Mouse (Mus musculus) neural tube, embryonic 12.5 days (tissue): Measurements from ENCODE around the gene Ell. TPM values are rescaled to one million over a fixed set of nuclear protein-coding genes. Genes with fewer than 3 reads are reported as not detected.

Experiments
- ATAC-seq: fragments of 200-750 bp; cut with Nextera tagmentation; 2 replicates; pipeline ENCODE4 v1.8.0; 2017; ENCODE audit warnings: low read depth, mild to moderate bottlenecking, moderate TSS enrichment, moderate library complexity; ENCODE audit not compliant: low FRiP score
- H3K27ac ChIP-seq: fragments of 300-500 bp; sonication (generic); 2 replicates; pipeline ENCODE4 v1.5.1; 2016
- H3K27me3 ChIP-seq: fragments of 300-500 bp; sonication (generic); replicated peaks from 2 replicates; pipeline ENCODE4 v1.6.1; 2016; ENCODE audit warnings: mild to moderate bottlenecking
- H3K36me3 ChIP-seq: fragments of 300-500 bp; sonication (generic); 2 replicates; pipeline ENCODE4 v1.6.1; 2016; ENCODE audit warnings: mild to moderate bottlenecking
- H3K4me1 ChIP-seq: fragments of 300-500 bp; sonication (generic); 2 replicates; pipeline ENCODE4 v1.6.1; 2016
- H3K4me2 ChIP-seq: fragments of 300-500 bp; sonication (generic); replicated peaks from 2 replicates; pipeline ENCODE4 v1.6.1; 2016; ENCODE audit warnings: mild to moderate bottlenecking
- H3K4me3 ChIP-seq: fragments of 300-500 bp; sonication (generic); 2 replicates; pipeline ENCODE4 v1.5.1; 2016
- H3K9ac ChIP-seq: fragments of 300-500 bp; sonication (generic); 2 replicates; pipeline ENCODE4 v1.6.1; 2016; ENCODE audit warnings: mild to moderate bottlenecking
- H3K9me3 ChIP-seq: fragments of 300-500 bp; sonication (generic); 2 replicates; pipeline ENCODE4 v1.6.1; 2016; ENCODE audit warnings: mild to moderate bottlenecking
- WGBS: fragments of 180-500 bp; shearing (Covaris S2); methylation state at CpG from one replicate; pipeline ENCODE4 v1.1.7; 2016; 5-methylcytosine and 5-hydroxymethylcytosine counted together
- polyA plus RNA-seq: library from polyadenylated mRNA; unstranded; fragments of >200 nt; fragmentation: Nextera tagmentation; extraction: Ambion mirVana; gene quantifications from 2 replicates; pipeline ENCODE4 v1.2.1, GENCODE M21; 2016

The Ell gene
- polyA plus RNA-seq, 1 experiment from 2014 or later = 19.5 TPM

GRCm38 (mm10) chr8:70635527-70635926, 96.3 kb downstream of the Ell start:
- Histone ChIP-seq H3K36me3 (no peaks in the 10 kb centered on the region), H3K27ac (no peak overlapping the region), H3K4me3 (no peak overlapping the region), H3K4me2 (no peak overlapping the region), H3K9me3 (no peaks in the 10 kb centered on the region), H3K4me1 (0 out of 2 replicates have a peak, but pooled peaks cover 3% of the 10 kb centered on the region), H3K27me3 (peaks cover 7% of the 10 kb centered on the region; the same call in 1 of the 2 replicates), H3K9ac (no peak overlapping the region)
- WGBS = 83% methylated on average over 6 of the region's 6 CpGs
- no peak for ATAC-seq

GRCm38 (mm10) chr8:70636838-70637237, 97.6 kb downstream of the Ell start:
- H3K9me3 ChIP-seq = no peaks in the 10 kb centered on the region
- no peak overlapping the region for H3K4me3 ChIP-seq
- no peak overlapping the region for H3K27ac ChIP-seq
- H3K36me3 ChIP-seq = no peaks in the 10 kb centered on the region
- no peak overlapping the region for H3K4me2 ChIP-seq
- H3K4me1 ChIP-seq = no peaks in the 10 kb centered on the region
- no peak for ATAC-seq
- 67% methylated on average over 8 of the region's 8 CpGs for WGBS
- no peak overlapping the region for H3K9ac ChIP-seq
- H3K27me3 ChIP-seq = no peaks in the 10 kb centered on the region; the same call in 1 of the 2 replicates

- ATAC-seq = no peak
- no peak overlapping the region for H3K27ac ChIP-seq
- H3K4me3 ChIP-seq = no peak overlapping the region
- no peak overlapping the region for H3K4me2 ChIP-seq
- no peak overlapping the region for H3K9ac ChIP-seq
- WGBS = 69% methylated on average over 9 of the region's 9 CpGs
- no peaks in the 10 kb centered on the region for H3K9me3 ChIP-seq
- H3K36me3 ChIP-seq = no peaks in the 10 kb centered on the region
- no peaks in the 10 kb centered on the region for H3K4me1 ChIP-seq
- H3K27me3 ChIP-seq = no peaks in the 10 kb centered on the region
Observed at GRCm38 (mm10) chr8:70638752-70639151, 99.5 kb downstream of the Ell start.

Other genes starting within 250 kb of the Ell start
- 50.4 and 50.8 TPM in 2 replicates for gene Ddx49, start 237.0 kb upstream of the Ell start, polyA plus RNA-seq
- 266 and 267 TPM in 2 replicates for gene Cope, start 236.9 kb upstream of the Ell start, polyA plus RNA-seq
- gene Cers1, start 223.7 kb upstream of the Ell start, polyA plus RNA-seq = 13.7 and 16.4 TPM in 2 replicates
- gene Gdf1, start 209.6 kb upstream of the Ell start, polyA plus RNA-seq = 2.3 and 3.9 TPM in 2 replicates
- 29.4 and 31.3 TPM in 2 replicates for gene Upf1, start 186.2 kb upstream of the Ell start, polyA plus RNA-seq
- gene Comp, start 165.9 kb upstream of the Ell start, polyA plus RNA-seq = 0.42 and 0.68 TPM in 2 replicates
- gene Crtc1, start 99.9 kb upstream of the Ell start, polyA plus RNA-seq = 22.3 and 24.6 TPM in 2 replicates
- 20.4 and 22.5 TPM in 2 replicates for gene Klhl26, start 62.5 kb upstream of the Ell start, polyA plus RNA-seq
- 37.9 and 38.3 TPM in 2 replicates for gene Tmem59l, start 52.1 kb upstream of the Ell start, polyA plus RNA-seq
- 1.9 and 4.5 TPM in 2 replicates for gene Crlf1, start 46.3 kb upstream of the Ell start, polyA plus RNA-seq
- gene Rex1bd, start 32.7 kb upstream of the Ell start, polyA plus RNA-seq = 123 and 135 TPM in 2 replicates
- 766 and 781 TPM in 2 replicates for gene Uba52, start 28.7 kb upstream of the Ell start, polyA plus RNA-seq
- 349 and 353 TPM in 2 replicates for gene Fkbp8, start 11.7 kb upstream of the Ell start, polyA plus RNA-seq
- 45.5 and 50.3 TPM in 2 replicates for gene Kxd1, start 11.5 kb upstream of the Ell start, polyA plus RNA-seq
- 116 TPM in 2 replicates for gene Isyna1, start 54.9 kb downstream of the Ell start, polyA plus RNA-seq
- gene Ssbp4, start 69.4 kb downstream of the Ell start, polyA plus RNA-seq = 139 and 144 TPM in 2 replicates
- 0.68 and 1.3 TPM in 2 replicates for gene Lrrc25, start 76.7 kb downstream of the Ell start, polyA plus RNA-seq
- gene Gdf15, start 93.0 kb downstream of the Ell start, polyA plus RNA-seq = 0.14 TPM in 1 of 2 replicates, not detected in the other
- gene Pgpep1, start 120.9 kb downstream of the Ell start, polyA plus RNA-seq = 181 and 188 TPM in 2 replicates
- 264 and 277 TPM in 2 replicates for gene Lsm4, start 133.8 kb downstream of the Ell start, polyA plus RNA-seq
- gene Jund, start 159.5 kb downstream of the Ell start, polyA plus RNA-seq = 248 and 267 TPM in 2 replicates
- gene Iqcn, start 164.0 kb downstream of the Ell start, polyA plus RNA-seq = 0.06 and 0.16 TPM in 2 replicates
- gene Gm3336, start 179.1 kb downstream of the Ell start, polyA plus RNA-seq = not detected in 2 replicates
- gene Pde4c, start 184.3 kb downstream of the Ell start, polyA plus RNA-seq = 0.19 and 0.41 TPM in 2 replicates
- 184 and 199 TPM in 2 replicates for gene Rab3a, start 215.2 kb downstream of the Ell start, polyA plus RNA-seq
- gene Mpv17l2, start 221.5 kb downstream of the Ell start, polyA plus RNA-seq = 45.0 and 51.2 TPM in 2 replicates
- gene Pik3r2, start 237.3 kb downstream of the Ell start, polyA plus RNA-seq = 84.0 and 84.6 TPM in 2 replicates